Mouse (Mus musculus) embryonic facial prominence, embryonic 13.5 days (tissue): ENCODE data around the gene Ccdc141. TPM values are rescaled to one million over a fixed set of nuclear protein-coding genes. Genes with fewer than 3 reads are reported as not detected.

Experiments used
- ATAC-seq: fragments of 200-750 bp; cut with Nextera tagmentation; 2 replicates; pipeline ENCODE4 v1.8.0; 2017; ENCODE audit warnings: low read depth; ENCODE audit not compliant: insufficient number of reproducible peaks, insufficient read depth, low FRiP score, low TSS enrichment
- H3K27ac ChIP-seq: fragments of 300-500 bp; sonication (generic); 2 replicates; pipeline ENCODE4 v1.5.1; 2015; ENCODE audit warnings: moderate library complexity, mild to moderate bottlenecking, inconsistent platforms
- H3K27me3 ChIP-seq: fragments of 300-500 bp; sonication (generic); 2 replicates; pipeline ENCODE4 v1.6.1; 2015; ENCODE audit warnings: mild to moderate bottlenecking, inconsistent platforms
- H3K36me3 ChIP-seq: fragments of 300-500 bp; sonication (generic); 2 replicates; pipeline ENCODE4 v1.6.1; 2015; ENCODE audit warnings: mild to moderate bottlenecking, inconsistent platforms
- H3K4me1 ChIP-seq: fragments of 300-500 bp; sonication (generic); 2 replicates; pipeline ENCODE4 v1.6.1; 2015; ENCODE audit warnings: inconsistent platforms
- H3K4me2 ChIP-seq: fragments of 300-500 bp; sonication (generic); 2 replicates; pipeline ENCODE4 v1.6.1; 2015; ENCODE audit warnings: moderate library complexity, mild to moderate bottlenecking, inconsistent platforms
- H3K4me3 ChIP-seq: fragments of 300-500 bp; sonication (generic); 2 replicates; pipeline ENCODE4 v1.5.1; 2015; ENCODE audit warnings: mild to moderate bottlenecking, inconsistent platforms
- H3K9ac ChIP-seq: fragments of 300-500 bp; sonication (generic); 2 replicates; pipeline ENCODE4 v1.6.1; 2015; ENCODE audit warnings: mild to moderate bottlenecking, inconsistent platforms
- H3K9me3 ChIP-seq: fragments of 300-500 bp; sonication (generic); 2 replicates; pipeline ENCODE4 v1.6.1; 2016; ENCODE audit warnings: inconsistent platforms
- WGBS: fragments of 180-500 bp; shearing (Covaris S2); methylation state at CpG from one replicate; pipeline ENCODE4 v1.1.7; 2015; ENCODE audit warnings: mixed read lengths; 5-methylcytosine and 5-hydroxymethylcytosine counted together
- polyA plus RNA-seq: library from polyadenylated mRNA; unstranded; fragments of >200 nt; fragmentation: Nextera tagmentation; extraction: Ambion mirVana; gene quantifications from 2 replicates; pipeline ENCODE4 v1.2.1, GENCODE M21; 2015

Ccdc141 gene
- polyA plus RNA-seq, 1 experiment from 2014 or later, result 4.7 TPM

GRCm38 (mm10) chr2:77190301-77190700, 19.9 kb upstream of the Ccdc141 start:
- Histone ChIP-seq H3K4me3 (no peak overlapping the region), H3K9me3 (no peaks in the 10 kb centered on the region), H3K27me3 (no peaks in the 10 kb centered on the region), H3K4me2 (no peak overlapping the region), H3K27ac (no peak overlapping the region), H3K4me1 (no peaks in the 10 kb centered on the region), H3K9ac (no peak overlapping the region), H3K36me3 (peaks cover 72% of the 10 kb centered on the region)
- WGBS, result 91% methylated on average over 3 of the region's 3 CpGs
- ATAC-seq, result no peak

- no peak overlapping the region for H3K4me2 ChIP-seq
- ATAC-seq, result no peak
- no peak overlapping the region for H3K4me3 ChIP-seq
- H3K4me1 ChIP-seq, result no peaks in the 10 kb centered on the region
- 94% methylated on average over 7 of the region's 7 CpGs for WGBS
- H3K9me3 ChIP-seq, result no peaks in the 10 kb centered on the region
- no peak overlapping the region for H3K9ac ChIP-seq
- H3K27me3 ChIP-seq, result no peaks in the 10 kb centered on the region
- no peak overlapping the region for H3K27ac ChIP-seq
- peaks cover 69% of the 10 kb centered on the region for H3K36me3 ChIP-seq
Observed at GRCm38 (mm10) chr2:77189671-77190070, 19.2 kb upstream of the Ccdc141 start.

GRCm38 (mm10) chr2:77187501-77187900, 17.1 kb upstream of the Ccdc141 start:
- WGBS, result 96% methylated on average over 3 of the region's 3 CpGs
- no peaks in the 10 kb centered on the region for H3K4me1 ChIP-seq
- H3K4me2 ChIP-seq, result no peak overlapping the region
- no peaks in the 10 kb centered on the region for H3K27me3 ChIP-seq
- peaks cover 61% of the 10 kb centered on the region for H3K36me3 ChIP-seq
- H3K9me3 ChIP-seq, result no peaks in the 10 kb centered on the region
- H3K9ac ChIP-seq, result no peak overlapping the region
- H3K27ac ChIP-seq, result no peak overlapping the region
- ATAC-seq, result no peak
- H3K4me3 ChIP-seq, result no peak overlapping the region

GRCm38 (mm10) chr2:77186912-77187311, 16.5 kb upstream of the Ccdc141 start:
- 68% methylated on average over 8 of the region's 8 CpGs for WGBS
- ATAC-seq, result no peak
- Histone ChIP-seq H3K9ac (no peak overlapping the region), H3K4me2 (no peak overlapping the region), H3K27me3 (no peaks in the 10 kb centered on the region), H3K4me3 (no peak overlapping the region), H3K9me3 (no peaks in the 10 kb centered on the region), H3K36me3 (peaks cover 56% of the 10 kb centered on the region), H3K4me1 (no peaks in the 10 kb centered on the region), H3K27ac (no peak overlapping the region)

- Histone ChIP-seq H3K27ac (no peak overlapping the region), H3K36me3 (peaks cover 33% of the 10 kb centered on the region), H3K27me3 (no peaks in the 10 kb centered on the region), H3K9me3 (no peaks in the 10 kb centered on the region), H3K4me1 (no peaks in the 10 kb centered on the region), H3K4me3 (no peak overlapping the region), H3K9ac (no peak overlapping the region), H3K4me2 (no peak overlapping the region)
- no peak for ATAC-seq
- WGBS, result 75% methylated on average over 8 of the region's 8 CpGs
Observed at GRCm38 (mm10) chr2:77184049-77184571, 13.7 kb upstream of the Ccdc141 start.

DNA sequence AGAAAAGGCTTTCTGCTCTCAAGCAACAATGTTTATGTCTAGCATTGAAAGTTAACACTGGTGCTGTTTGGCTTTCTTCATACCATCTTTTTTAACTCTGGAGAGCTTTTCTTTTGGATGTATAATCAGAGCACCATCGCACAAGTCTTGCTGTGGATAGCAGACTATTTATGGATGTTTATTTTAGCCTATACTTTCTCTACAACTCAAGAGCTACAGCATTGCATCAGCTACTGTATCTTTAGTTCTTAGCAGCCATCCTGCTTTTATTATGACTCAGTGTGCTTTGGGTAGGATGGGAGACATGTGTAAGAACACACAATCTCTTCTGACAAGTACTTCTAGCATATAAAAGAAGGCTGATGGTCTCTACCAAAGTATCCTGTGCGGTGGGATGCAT, 13.2 kb upstream of the Ccdc141 start:
- Histone ChIP-seq H3K9ac (no peak overlapping the region), H3K4me1 (no peaks in the 10 kb centered on the region), H3K36me3 (peaks cover 29% of the 10 kb centered on the region), H3K27me3 (no peaks in the 10 kb centered on the region), H3K4me2 (no peak overlapping the region), H3K4me3 (no peak overlapping the region), H3K27ac (no peak overlapping the region), H3K9me3 (no peaks in the 10 kb centered on the region)
- WGBS, result 98% methylated on average over 2 of the region's 2 CpGs
- ATAC-seq, result no peak

DNA sequence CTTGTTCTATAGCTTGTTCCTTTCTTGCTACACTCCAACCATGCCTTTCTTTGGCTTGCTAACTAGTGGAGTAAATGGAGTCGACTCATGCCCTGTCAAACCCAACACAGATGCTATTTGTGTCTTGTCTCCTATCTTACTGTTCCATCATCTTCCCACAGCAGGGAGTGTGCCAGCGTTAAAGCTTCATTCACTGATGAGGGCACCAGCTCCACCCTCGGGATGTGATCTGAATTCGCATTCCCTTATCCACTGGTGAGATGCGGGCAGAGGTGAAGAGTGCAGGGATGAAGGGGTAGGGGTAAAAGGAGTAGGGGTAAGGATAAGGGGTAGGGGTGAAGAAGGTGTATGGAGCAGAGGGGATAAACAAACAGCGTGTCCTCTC, 12.6 kb upstream of the Ccdc141 start:
- Histone ChIP-seq H3K9me3 (no peaks in the 10 kb centered on the region), H3K27me3 (no peaks in the 10 kb centered on the region), H3K36me3 (peaks cover 24% of the 10 kb centered on the region), H3K27ac (no peak overlapping the region), H3K4me2 (no peak overlapping the region), H3K9ac (no peak overlapping the region), H3K4me1 (no peaks in the 10 kb centered on the region), H3K4me3 (no peak overlapping the region)
- WGBS, result 87% methylated on average over 6 of the region's 6 CpGs
- ATAC-seq, result no peak

DNA sequence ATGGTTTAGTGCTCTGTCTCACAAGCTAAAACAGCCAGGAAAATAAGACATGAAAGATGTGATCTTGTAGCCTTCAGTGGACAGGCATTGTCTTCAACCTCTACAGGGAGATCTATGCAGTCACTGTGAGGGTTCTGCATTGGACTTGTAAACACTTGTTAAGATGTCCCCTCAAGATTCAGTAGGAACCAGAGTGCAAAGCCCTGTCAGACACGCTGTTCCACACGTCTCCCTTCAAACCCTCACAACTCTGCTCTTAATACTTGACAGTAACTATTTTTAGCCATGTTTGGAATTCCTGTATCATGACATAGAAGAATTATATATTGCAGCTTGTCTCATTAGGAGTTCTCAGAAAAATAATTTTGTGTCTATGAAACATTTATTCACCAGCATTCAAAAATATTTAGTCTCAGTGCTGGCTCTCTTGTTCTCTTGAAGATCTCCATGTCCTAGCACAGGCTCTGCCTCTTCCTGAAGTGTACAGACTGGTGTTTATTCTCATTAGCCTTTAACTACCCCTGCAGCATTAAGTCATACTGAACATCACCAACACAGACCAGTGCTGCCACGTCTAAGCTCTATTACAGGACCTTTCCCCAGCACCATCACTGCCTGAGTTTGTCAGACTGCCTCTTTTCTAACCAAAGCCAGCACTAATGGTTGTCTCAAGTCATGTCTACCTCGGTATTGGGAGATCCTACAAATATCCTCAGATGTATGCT, 12.0 kb upstream of the Ccdc141 start:
- Histone ChIP-seq H3K4me2 (no peak overlapping the region), H3K9me3 (no peaks in the 10 kb centered on the region), H3K4me1 (no peaks in the 10 kb centered on the region), H3K27ac (no peak overlapping the region), H3K4me3 (no peak overlapping the region), H3K27me3 (no peaks in the 10 kb centered on the region), H3K9ac (no peak overlapping the region), H3K36me3 (peaks cover 18% of the 10 kb centered on the region)
- ATAC-seq, result no peak
- 74% methylated on average over 4 of the region's 4 CpGs for WGBS

DNA sequence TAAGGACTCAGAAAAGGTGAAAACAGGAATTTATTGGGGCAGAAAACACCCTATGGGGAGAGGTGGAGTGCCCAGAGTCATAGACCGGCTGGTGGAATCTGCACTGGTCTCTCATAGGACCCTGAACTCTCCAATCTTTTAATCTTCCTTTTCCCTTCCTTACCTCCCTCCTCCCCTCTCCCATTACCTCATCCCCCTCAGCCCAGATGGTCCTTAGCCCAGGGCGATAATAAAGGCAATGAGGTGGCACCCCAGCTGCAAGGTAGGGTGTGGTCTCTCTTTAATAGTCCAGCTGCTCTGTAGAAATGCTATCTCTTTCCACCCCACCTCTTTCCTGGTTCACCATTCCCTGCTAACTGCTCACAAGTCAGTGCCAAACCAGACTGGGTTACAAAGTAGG, 7.0 kb upstream of the Ccdc141 start:
- H3K4me1 ChIP-seq, result 0 out of 2 replicates have a peak, but pooled peaks cover 3% of the 10 kb centered on the region
- no peak overlapping the region for H3K4me3 ChIP-seq
- H3K27me3 ChIP-seq, result no peaks in the 10 kb centered on the region
- 75% methylated on average over 2 of the region's 2 CpGs for WGBS
- no peak overlapping the region for H3K27ac ChIP-seq
- H3K9ac ChIP-seq, result no peak overlapping the region
- H3K36me3 ChIP-seq, result no peaks in the 10 kb centered on the region
- H3K4me2 ChIP-seq, result no peak overlapping the region
- no peak for ATAC-seq
- no peaks in the 10 kb centered on the region for H3K9me3 ChIP-seq

DNA sequence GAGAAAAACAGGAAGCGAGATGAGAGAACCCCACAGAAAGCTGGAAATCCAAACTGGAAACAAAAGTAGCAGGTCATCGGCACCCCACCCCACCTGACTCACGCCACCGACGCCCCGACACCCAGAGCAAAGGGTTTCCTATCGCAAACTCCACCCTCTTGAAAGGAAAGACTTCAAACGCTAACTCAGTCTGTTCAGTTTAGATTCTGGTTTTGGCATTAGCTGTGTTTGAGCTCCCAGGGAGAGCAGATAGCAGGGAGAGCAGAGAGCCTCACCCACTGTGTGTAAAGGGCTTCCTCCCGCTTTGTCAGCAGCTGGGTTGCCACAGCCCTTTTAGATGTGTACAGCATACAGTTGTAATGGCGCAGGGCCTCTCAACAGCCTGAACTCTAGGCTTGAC, 6.0 kb upstream of the Ccdc141 start:
- Histone ChIP-seq H3K36me3 (no peaks in the 10 kb centered on the region), H3K4me1 (peaks cover 12% of the 10 kb centered on the region), H3K27ac (no peak overlapping the region), H3K4me2 (no peak overlapping the region), H3K9ac (no peak overlapping the region), H3K9me3 (no peaks in the 10 kb centered on the region), H3K4me3 (no peak overlapping the region), H3K27me3 (peaks cover 10% of the 10 kb centered on the region)
- 77% methylated on average over 10 of the region's 10 CpGs for WGBS
- no peak for ATAC-seq

- H3K9ac ChIP-seq, result no peak overlapping the region
- no peak overlapping the region for H3K4me3 ChIP-seq
- no peak overlapping the region for H3K4me2 ChIP-seq
- H3K4me1 ChIP-seq, result peaks cover 19% of the 10 kb centered on the region
- ATAC-seq, result no peak
- H3K27ac ChIP-seq, result no peak overlapping the region
- H3K36me3 ChIP-seq, result no peaks in the 10 kb centered on the region
- WGBS, result 64% methylated on average over 7 of the region's 7 CpGs
- no peaks in the 10 kb centered on the region for H3K9me3 ChIP-seq
- H3K27me3 ChIP-seq, result peaks cover 11% of the 10 kb centered on the region
Observed at GRCm38 (mm10) chr2:77175411-77175810, 5.0 kb upstream of the Ccdc141 start.

GRCm38 (mm10) chr2:77174313-77174712, 3.9 kb upstream of the Ccdc141 start:
- Histone ChIP-seq H3K9ac (no peak overlapping the region), H3K27ac (no peak overlapping the region), H3K4me3 (no peak overlapping the region), H3K36me3 (no peaks in the 10 kb centered on the region), H3K4me1 (peaks cover 26% of the 10 kb centered on the region), H3K4me2 (no peak overlapping the region), H3K9me3 (no peaks in the 10 kb centered on the region), H3K27me3 (peaks cover 11% of the 10 kb centered on the region)
- ATAC-seq, result no peak
- 88% methylated on average over 2 of the region's 2 CpGs for WGBS
